Mouse (Mus musculus) megakaryocyte, embryonic 14.5 days (primary cell): ENCODE data around the gene Rpl31. TPM values are rescaled to one million over a fixed set of nuclear protein-coding genes. Genes with fewer than 3 reads are reported as not detected.

Experiments used
- H3K27me3 ChIP-seq: replicated peaks from 2 replicates; pipeline ENCODE3; 2012; ENCODE audit warnings: inconsistent platforms
- H3K36me3 ChIP-seq: replicated peaks from 2 replicates; pipeline ENCODE3; 2012; ENCODE audit warnings: low read length, inconsistent platforms, mixed read lengths
- H3K4me1 ChIP-seq: 2 replicates; pipeline ENCODE4 v1.6.1; 2012; ENCODE audit warnings: inconsistent platforms
- H3K4me3 ChIP-seq: replicated peaks from 2 replicates; pipeline ENCODE3; 2012; ENCODE audit warnings: moderate library complexity, mild to moderate bottlenecking, inconsistent platforms
- H3K9me3 ChIP-seq: 2 replicates; pipeline ENCODE4 v1.6.1; 2012; ENCODE audit warnings: inconsistent platforms
- FLI1 ChIP-seq: IDR thresholded peaks from 2 replicates; pipeline ENCODE4 v1.6.1; 2012; ENCODE audit warnings: low read length, inconsistent platforms, mixed read lengths
- GATA1 ChIP-seq: IDR thresholded peaks from 3 replicates; pipeline ENCODE4 v1.6.1; 2012; ENCODE audit warnings: mixed read lengths, low read length, inconsistent platforms, borderline replicate concordance
- polyA plus RNA-seq: library from polyadenylated mRNA; stranded (reverse); fragments of >175 nt; gene quantifications from 2 replicates; pipeline ENCODE4 v1.2.3, GENCODE M21; 2012; ENCODE audit warnings: low replicate concordance; ENCODE audit not compliant: insufficient read depth

Gene Rpl31
- polyA plus RNA-seq, 1 experiment, result 232 TPM

- Histone ChIP-seq H3K27me3 (peaks cover 10% of the 10 kb centered on the region), H3K4me3 (peak overlapping the region; percentile 8), H3K9me3 (peaks cover 19% of the 10 kb centered on the region), H3K4me1 (peaks cover 80% of the 10 kb centered on the region), H3K36me3 (peaks cover 92% of the 10 kb centered on the region)
- TF ChIP-seq GATA1 (no peak), FLI1 (no peak)
Observed at GRCm38 (mm10) chr1:39393217-39393867, 25.7 kb downstream of the Rpl31 start.

DNA sequence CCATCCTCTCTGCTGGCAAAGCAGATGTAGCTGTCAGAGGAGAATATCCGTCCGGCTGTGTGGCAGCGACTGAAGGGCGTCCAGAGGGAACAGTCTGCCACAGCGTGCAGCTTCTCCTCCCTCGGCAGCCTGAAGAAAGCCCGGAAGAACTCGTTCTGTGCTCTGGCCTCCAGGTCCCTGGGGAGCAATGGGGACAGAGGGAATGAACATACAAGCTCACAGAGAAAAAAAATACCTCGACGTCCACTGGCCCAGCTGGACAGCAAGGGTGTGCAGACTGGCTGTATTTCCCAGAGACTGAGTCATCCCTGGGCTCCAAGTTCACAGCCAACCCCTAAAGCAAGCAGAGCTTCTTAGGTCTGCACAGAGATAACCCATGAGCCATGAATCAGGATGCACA lies 26.5 kb downstream of the Rpl31 start:
- Histone ChIP-seq H3K4me1 (peaks cover 82% of the 10 kb centered on the region), H3K4me3 (peak overlapping the region; percentile 38), H3K27me3 (peaks cover 10% of the 10 kb centered on the region), H3K9me3 (peaks cover 24% of the 10 kb centered on the region), H3K36me3 (peaks cover 93% of the 10 kb centered on the region)
- TF ChIP-seq GATA1 (no peak), FLI1 (no peak)

DNA sequence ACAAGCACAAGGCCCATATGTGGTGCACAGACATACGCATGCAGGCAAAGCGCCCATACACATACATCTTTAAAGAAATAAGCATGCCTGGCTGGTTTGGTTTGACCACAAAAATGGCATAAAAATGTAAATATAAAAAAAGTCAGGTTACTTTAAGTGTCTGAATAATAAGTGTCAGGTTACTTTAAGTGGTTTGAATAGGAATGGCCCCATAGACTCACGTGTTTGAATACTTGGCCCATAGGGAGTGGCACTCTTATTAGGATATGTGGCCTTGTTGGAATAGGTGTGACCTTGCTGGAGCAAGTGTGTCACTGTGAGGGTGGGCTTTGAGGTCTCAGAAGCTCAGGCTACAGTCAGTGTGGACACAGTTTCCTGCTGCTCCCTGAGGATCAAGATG lies 27.0 kb downstream of the Rpl31 start:
- TF ChIP-seq GATA1 (no peak), FLI1 (no peak)
- peaks cover 82% of the 10 kb centered on the region for H3K4me1 ChIP-seq
- peaks cover 10% of the 10 kb centered on the region for H3K27me3 ChIP-seq
- peak overlapping the region; percentile 67 for H3K4me3 ChIP-seq
- peaks cover 24% of the 10 kb centered on the region for H3K9me3 ChIP-seq
- peaks cover 93% of the 10 kb centered on the region for H3K36me3 ChIP-seq

DNA sequence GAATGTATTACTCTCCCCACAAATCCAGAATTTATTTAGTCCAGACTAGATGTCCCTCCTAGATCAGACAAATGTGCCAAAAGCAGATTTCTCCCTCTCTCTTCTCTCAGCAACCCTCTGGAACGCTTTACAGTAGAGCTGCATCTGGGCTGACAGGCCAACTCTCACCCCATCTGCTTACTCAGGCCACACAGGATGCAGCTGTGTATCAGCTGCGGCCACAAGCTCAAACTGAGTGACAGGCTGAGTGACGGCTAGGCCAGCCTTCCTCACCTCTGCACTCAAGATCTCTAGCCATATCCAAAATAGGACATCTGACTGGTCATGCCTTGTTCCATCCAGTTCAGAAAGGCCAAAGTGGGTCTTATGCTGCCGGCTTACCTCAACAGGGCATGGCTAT lies 28.7 kb downstream of the Rpl31 start:
- Histone ChIP-seq H3K27me3 (peaks cover 7% of the 10 kb centered on the region), H3K36me3 (peaks cover 91% of the 10 kb centered on the region), H3K4me3 (peak overlapping the region; percentile 57), H3K4me1 (peaks cover 99% of the 10 kb centered on the region), H3K9me3 (peaks cover 24% of the 10 kb centered on the region)
- TF ChIP-seq FLI1 (peak; percentile 95), GATA1 (peak; percentile 93)

GRCm38 (mm10) chr1:39398284-39398683 lies 30.6 kb downstream of the Rpl31 start:
- TF ChIP-seq FLI1 (no peak), GATA1 (no peak)
- Histone ChIP-seq H3K4me1 (peaks cover 85% of the 10 kb centered on the region), H3K9me3 (peaks cover 24% of the 10 kb centered on the region), H3K27me3 (peaks cover 7% of the 10 kb centered on the region), H3K4me3 (peak overlapping the region; percentile 50), H3K36me3 (peaks cover 90% of the 10 kb centered on the region)

DNA sequence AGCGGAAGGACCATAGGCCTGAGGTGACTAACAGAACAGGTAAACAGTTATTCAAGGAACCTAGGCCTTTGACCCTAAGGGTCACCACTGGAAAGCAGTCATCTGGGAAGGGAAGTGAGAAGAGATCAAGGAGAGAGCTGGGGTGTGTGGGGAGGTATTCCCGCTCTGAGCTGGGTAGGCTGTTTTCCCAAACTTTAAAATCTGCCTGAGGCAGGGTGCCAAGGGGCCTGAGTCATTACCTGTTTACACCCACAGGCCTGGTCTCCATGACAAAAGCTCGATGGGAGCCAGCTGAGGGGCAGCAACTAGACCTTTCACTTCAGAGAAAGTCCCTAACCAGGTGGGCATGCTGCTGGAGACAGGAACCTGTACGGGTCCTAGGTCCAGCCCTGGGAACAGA lies 31.6 kb downstream of the Rpl31 start:
- Histone ChIP-seq H3K9me3 (peaks cover 24% of the 10 kb centered on the region), H3K27me3 (peaks cover 15% of the 10 kb centered on the region), H3K4me3 (no peak overlapping the region), H3K4me1 (peaks cover 84% of the 10 kb centered on the region), H3K36me3 (peaks cover 90% of the 10 kb centered on the region)
- TF ChIP-seq FLI1 (no peak), GATA1 (no peak)

- no peak for TF ChIP-seq FLI1
- TF ChIP-seq GATA1, result no peak
- H3K9me3 ChIP-seq, result peaks cover 24% of the 10 kb centered on the region
- H3K36me3 ChIP-seq, result peaks cover 84% of the 10 kb centered on the region
- peaks cover 18% of the 10 kb centered on the region for H3K27me3 ChIP-seq
- H3K4me1 ChIP-seq, result peaks cover 76% of the 10 kb centered on the region
- H3K4me3 ChIP-seq, result no peak overlapping the region
Observed at GRCm38 (mm10) chr1:39400173-39400572, 32.5 kb downstream of the Rpl31 start.

- Histone ChIP-seq H3K4me1 (peaks cover 51% of the 10 kb centered on the region), H3K9me3 (no peaks in the 10 kb centered on the region), H3K36me3 (peaks cover 48% of the 10 kb centered on the region), H3K4me3 (no peak overlapping the region), H3K27me3 (peaks cover 20% of the 10 kb centered on the region)
- TF ChIP-seq GATA1, result no peak
- TF ChIP-seq FLI1, result no peak
Observed at GRCm38 (mm10) chr1:39407108-39407507, 39.5 kb downstream of the Rpl31 start.

GRCm38 (mm10) chr1:39408123-39408522 lies 40.5 kb downstream of the Rpl31 start:
- Histone ChIP-seq H3K27me3 (peaks cover 17% of the 10 kb centered on the region), H3K4me1 (peaks cover 59% of the 10 kb centered on the region), H3K4me3 (peak overlapping the region; percentile 52), H3K36me3 (peaks cover 44% of the 10 kb centered on the region), H3K9me3 (no peaks in the 10 kb centered on the region)
- no peak for TF ChIP-seq GATA1

GRCm38 (mm10) chr1:39408668-39409067 lies 41.0 kb downstream of the Rpl31 start:
- H3K27me3 ChIP-seq, result peaks cover 14% of the 10 kb centered on the region
- H3K4me1 ChIP-seq, result peaks cover 61% of the 10 kb centered on the region
- peaks cover 39% of the 10 kb centered on the region for H3K36me3 ChIP-seq
- TF ChIP-seq FLI1 (no peak), GATA1 (no peak)
- no peaks in the 10 kb centered on the region for H3K9me3 ChIP-seq
- peak overlapping the region; percentile 52 for H3K4me3 ChIP-seq
